Mouse (Mus musculus): ENCODE measurements around the gene Sh3pxd2a. TPM values are rescaled to one million over a fixed set of nuclear protein-coding genes. Genes with fewer than 3 reads are reported as not detected.

The Sh3pxd2a gene
- total and polyA plus RNA-seq, 2 experiments from 2014 or later: 3.4 to 47.2 TPM

GRCm38 (mm10) chr19:47221500-47222153 lies 242.6 kb downstream of the Sh3pxd2a start:
- no peaks in the 10 kb centered on the region for H3K36me3 ChIP-seq (replicated peaks; ENCODE audit: control insufficient read depth, insufficient read depth, low read length)
- H3K4me2 ChIP-seq (ENCODE audit: low read depth, low read length): no peak overlapping the region
- no peak overlapping the region for H3K4me3 ChIP-seq (ENCODE audit: low read depth, low read length)
- no peak overlapping the region for H3K27ac ChIP-seq (ENCODE audit: low read depth)
- H3K9me3 ChIP-seq (replicated peaks; ENCODE audit: control insufficient read depth, low read length): no peaks in the 10 kb centered on the region
- H3K27me3 ChIP-seq (ENCODE audit: control insufficient read depth, insufficient read depth, low read length): no peaks in the 10 kb centered on the region
- ATAC-seq (ENCODE audit: insufficient read depth, low read depth) (no peak), DNase-seq (ENCODE audit: low spot score) (no peak)
- TF ChIP-seq CTCF (IDR thresholded peaks at IDR 0.05; ENCODE audit: low read depth): no peak
- TF ChIP-seq EP300 (IDR thresholded peaks at IDR 0.05; ENCODE audit: low read depth): no peak
- no peaks in the 10 kb centered on the region for H3K4me1 ChIP-seq (ENCODE audit: control insufficient read depth, insufficient read depth)
- 71% methylated on average over 7 of the region's 7 CpGs for WGBS
- no peak overlapping the region for H3K9ac ChIP-seq (replicated peaks; ENCODE audit: low read depth, low read length)

GRCm38 (mm10) chr19:47221006-47221405 lies 243.2 kb downstream of the Sh3pxd2a start:
- H3K27me3 ChIP-seq (ENCODE audit: control insufficient read depth, insufficient read depth, low read length): no peaks in the 10 kb centered on the region

GRCm38 (mm10) chr19:47220232-47220631 lies 244.0 kb downstream of the Sh3pxd2a start:
- no peak overlapping the region for H3K4me3 ChIP-seq (ENCODE audit: low read depth, low read length)
- no peak for ATAC-seq (ENCODE audit: insufficient read depth, low read depth)

More at GRCm38 (mm10) chr19:47221006-47221405, 243.2 kb downstream of the Sh3pxd2a start:
- Histone ChIP-seq H3K9ac (replicated peaks; ENCODE audit: low read depth, low read length) (no peak overlapping the region), H3K36me3 (replicated peaks; ENCODE audit: control insufficient read depth, insufficient read depth, low read length) (no peaks in the 10 kb centered on the region), H3K4me1 (ENCODE audit: control insufficient read depth, insufficient read depth) (no peaks in the 10 kb centered on the region), H3K27ac (ENCODE audit: low read depth) (no peak overlapping the region), H3K4me2 (ENCODE audit: low read depth, low read length) (no peak overlapping the region), H3K4me3 (ENCODE audit: low read depth, low read length) (no peak overlapping the region), H3K9me3 (replicated peaks; ENCODE audit: control insufficient read depth, low read length) (no peaks in the 10 kb centered on the region)
- WGBS: 74% methylated on average over 4 of the region's 4 CpGs
- TF ChIP-seq EP300 (IDR thresholded peaks at IDR 0.05; ENCODE audit: low read depth) (no peak), CTCF (IDR thresholded peaks at IDR 0.05; ENCODE audit: low read depth) (no peak)
- ATAC-seq (ENCODE audit: insufficient read depth, low read depth): no peak
- DNase-seq (ENCODE audit: low spot score): no peak

GRCm38 (mm10) chr19:47219622-47220021 lies 244.6 kb downstream of the Sh3pxd2a start:
- ATAC-seq (ENCODE audit: insufficient read depth, low read depth) (0 out of 2 replicates have a peak, but pooled peaks have one; percentile 17), DNase-seq (ENCODE audit: low spot score) (no peak)
- 55% methylated on average over 4 of the region's 4 CpGs for WGBS
- Histone ChIP-seq H3K9me3 (replicated peaks; ENCODE audit: control insufficient read depth, low read length) (no peaks in the 10 kb centered on the region), H3K4me3 (ENCODE audit: low read depth, low read length) (no peak overlapping the region), H3K27me3 (ENCODE audit: control insufficient read depth, insufficient read depth, low read length) (no peaks in the 10 kb centered on the region), H3K36me3 (replicated peaks; ENCODE audit: control insufficient read depth, insufficient read depth, low read length) (no peaks in the 10 kb centered on the region), H3K9ac (replicated peaks; ENCODE audit: low read depth, low read length) (no peak overlapping the region), H3K27ac (ENCODE audit: low read depth) (no peak overlapping the region), H3K4me2 (ENCODE audit: low read depth, low read length) (no peak overlapping the region), H3K4me1 (ENCODE audit: control insufficient read depth, insufficient read depth) (no peaks in the 10 kb centered on the region)
- TF ChIP-seq EP300 (IDR thresholded peaks at IDR 0.05; ENCODE audit: low read depth): no peak
- no peak for TF ChIP-seq CTCF (IDR thresholded peaks at IDR 0.05; ENCODE audit: low read depth)

More at GRCm38 (mm10) chr19:47220232-47220631, 244.0 kb downstream of the Sh3pxd2a start:
- Histone ChIP-seq H3K9me3 (replicated peaks; ENCODE audit: control insufficient read depth, low read length) (no peaks in the 10 kb centered on the region), H3K27me3 (ENCODE audit: control insufficient read depth, insufficient read depth, low read length) (no peaks in the 10 kb centered on the region), H3K36me3 (replicated peaks; ENCODE audit: control insufficient read depth, insufficient read depth, low read length) (no peaks in the 10 kb centered on the region), H3K27ac (ENCODE audit: low read depth) (no peak overlapping the region), H3K4me2 (ENCODE audit: low read depth, low read length) (no peak overlapping the region), H3K4me1 (ENCODE audit: control insufficient read depth, insufficient read depth) (no peaks in the 10 kb centered on the region), H3K9ac (replicated peaks; ENCODE audit: low read depth, low read length) (no peak overlapping the region)
- no peak for DNase-seq (ENCODE audit: low spot score)
- 80% methylated on average over 2 of the region's 2 CpGs for WGBS
- TF ChIP-seq EP300 (IDR thresholded peaks at IDR 0.05; ENCODE audit: low read depth) (no peak), CTCF (IDR thresholded peaks at IDR 0.05; ENCODE audit: low read depth) (no peak)

GRCm38 (mm10) chr19:47216766-47217165 lies 247.4 kb downstream of the Sh3pxd2a start:
- H3K4me1 ChIP-seq (ENCODE audit: control insufficient read depth, insufficient read depth): no peaks in the 10 kb centered on the region
- 76% methylated on average over 5 of the region's 5 CpGs for WGBS
- H3K36me3 ChIP-seq (replicated peaks; ENCODE audit: control insufficient read depth, insufficient read depth, low read length): no peaks in the 10 kb centered on the region
- H3K27me3 ChIP-seq (ENCODE audit: control insufficient read depth, insufficient read depth, low read length): no peaks in the 10 kb centered on the region
- no peak overlapping the region for H3K4me2 ChIP-seq (ENCODE audit: low read depth, low read length)
- ATAC-seq (ENCODE audit: insufficient read depth, low read depth) (no peak), DNase-seq (ENCODE audit: low spot score) (no peak)
- no peaks in the 10 kb centered on the region for H3K9me3 ChIP-seq (replicated peaks; ENCODE audit: control insufficient read depth, low read length)
- H3K9ac ChIP-seq (replicated peaks; ENCODE audit: low read depth, low read length): no peak overlapping the region
- no peak overlapping the region for H3K27ac ChIP-seq (ENCODE audit: low read depth)
- H3K4me3 ChIP-seq (ENCODE audit: low read depth, low read length): no peak overlapping the region
- TF ChIP-seq CTCF (IDR thresholded peaks at IDR 0.05; ENCODE audit: low read depth): no peak
- TF ChIP-seq EP300 (IDR thresholded peaks at IDR 0.05; ENCODE audit: low read depth): no peak

GRCm38 (mm10) chr19:47213470-47213869 lies 250.7 kb downstream of the Sh3pxd2a start:
- 0 out of 2 replicates have a peak, but pooled peaks have one; percentile 6 for TF ChIP-seq CTCF (IDR thresholded peaks at IDR 0.05; ENCODE audit: low read depth)
- no peak for TF ChIP-seq EP300 (IDR thresholded peaks at IDR 0.05; ENCODE audit: low read depth)
- H3K27ac ChIP-seq (ENCODE audit: low read depth): no peak overlapping the region
- no peaks in the 10 kb centered on the region for H3K36me3 ChIP-seq (replicated peaks; ENCODE audit: control insufficient read depth, insufficient read depth, low read length)
- WGBS: 52% methylated on average over 1 of the region's 1 CpGs
- ATAC-seq (ENCODE audit: insufficient read depth, low read depth): no peak
- H3K4me2 ChIP-seq (ENCODE audit: low read depth, low read length): no peak overlapping the region
- no peak overlapping the region for H3K4me3 ChIP-seq (ENCODE audit: low read depth, low read length)
- H3K27me3 ChIP-seq (ENCODE audit: control insufficient read depth, insufficient read depth, low read length): no peaks in the 10 kb centered on the region
- no peak overlapping the region for H3K9ac ChIP-seq (replicated peaks; ENCODE audit: low read depth, low read length)
- H3K4me1 ChIP-seq (ENCODE audit: control insufficient read depth, insufficient read depth): no peaks in the 10 kb centered on the region
- DNase-seq (ENCODE audit: low spot score): no peak
- no peaks in the 10 kb centered on the region for H3K9me3 ChIP-seq (replicated peaks; ENCODE audit: control insufficient read depth, low read length)

Data from heart, postnatal 0 days (tissue).